Mouse (Mus musculus) right cerebral cortex, postnatal 10 days (tissue): ENCODE measurements around the gene Kpna6.

Source experiments
- DNase-seq, 2 experiments: peaks; one replicate each; pipeline ENCODE4 v3.0.0; 2021; ENCODE audit warnings: low spot score in 2 of 2

Gene Kpna6

DNA sequence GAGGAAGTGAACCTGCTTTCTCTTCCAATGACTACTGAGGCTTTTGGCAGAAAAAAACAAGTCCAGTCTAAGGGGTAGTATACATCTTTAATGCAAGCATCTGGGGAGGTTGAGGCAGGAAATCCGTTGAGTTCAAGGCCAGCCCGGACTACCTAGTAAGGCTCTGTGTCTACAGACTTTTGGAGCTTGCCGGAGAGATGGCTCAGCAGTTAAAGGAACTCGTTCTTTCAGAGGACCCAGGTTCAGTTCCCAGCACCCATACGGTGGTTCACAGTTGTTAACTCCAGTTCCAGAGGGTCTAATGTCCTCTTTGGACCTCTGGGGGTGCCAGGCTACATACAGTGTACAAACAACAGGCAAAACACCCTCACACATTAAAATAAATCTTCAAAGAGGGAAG, 54.5 kb downstream of the Kpna6 start:
- no peak for DNase-seq

- DNase-seq: no peak
These were observed 55.4 kb downstream of the Kpna6 start for GRCm38 (mm10) chr4:129617121-129617641.

- no peak for DNase-seq
These were observed 55.9 kb downstream of the Kpna6 start for GRCm38 (mm10) chr4:129616631-129617030.

DNA sequence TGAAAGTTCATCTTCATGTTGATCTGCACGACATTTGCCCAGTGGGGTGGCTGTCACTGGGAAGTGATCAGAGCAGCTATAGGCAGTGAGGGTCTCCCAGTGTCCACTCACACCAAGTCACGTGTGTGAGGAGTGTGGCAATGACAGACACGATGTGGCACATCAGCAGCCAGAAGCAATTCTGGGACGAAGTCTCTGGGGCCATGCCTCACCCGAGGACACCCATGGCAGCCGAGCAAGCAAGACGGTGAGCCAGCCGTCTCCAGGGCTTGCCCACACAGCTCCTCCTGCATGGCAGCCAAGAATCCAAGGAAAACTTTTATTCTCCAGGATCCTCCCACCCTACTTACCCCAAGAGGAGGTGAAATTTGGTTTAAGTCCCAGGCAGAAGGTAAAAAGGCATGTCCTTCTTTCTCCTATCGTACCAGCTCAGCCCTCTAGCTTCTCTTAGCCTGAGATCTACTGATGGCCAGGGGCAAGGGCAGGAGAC, 56.7 kb downstream of the Kpna6 start:
- DNase-seq: no peak

DNA sequence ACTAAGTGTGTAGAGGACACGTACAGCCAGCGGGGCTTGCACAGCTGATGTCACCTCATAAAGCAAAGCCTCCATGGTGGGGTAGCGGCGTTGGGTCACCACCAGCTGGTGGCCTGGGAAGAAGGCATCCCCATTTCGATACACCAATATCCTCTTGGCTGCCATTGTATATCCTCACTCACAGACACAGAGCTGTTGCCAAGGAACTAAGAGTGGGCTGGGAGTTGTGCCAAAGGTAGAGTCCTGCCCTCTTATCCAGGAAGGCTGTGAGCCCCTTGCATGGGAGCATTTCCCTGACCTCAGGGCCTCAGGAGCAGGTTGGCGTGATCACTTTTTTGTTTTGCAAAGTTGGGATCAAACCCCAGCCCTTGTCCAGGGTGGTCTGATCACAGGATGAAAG, 58.5 kb downstream of the Kpna6 start, which contains the start of gene Dcdc2b:
TSS of gene Dcdc2b (minus strand) at position 165 of the 400 bp plus-strand sequence.
- DNase-seq: peak in 1 of 2 experiments; percentile 46

GRCm38 (mm10) chr4:129610472-129610871, 62.1 kb downstream of the Kpna6 start:
- DNase-seq: no peak

DNA sequence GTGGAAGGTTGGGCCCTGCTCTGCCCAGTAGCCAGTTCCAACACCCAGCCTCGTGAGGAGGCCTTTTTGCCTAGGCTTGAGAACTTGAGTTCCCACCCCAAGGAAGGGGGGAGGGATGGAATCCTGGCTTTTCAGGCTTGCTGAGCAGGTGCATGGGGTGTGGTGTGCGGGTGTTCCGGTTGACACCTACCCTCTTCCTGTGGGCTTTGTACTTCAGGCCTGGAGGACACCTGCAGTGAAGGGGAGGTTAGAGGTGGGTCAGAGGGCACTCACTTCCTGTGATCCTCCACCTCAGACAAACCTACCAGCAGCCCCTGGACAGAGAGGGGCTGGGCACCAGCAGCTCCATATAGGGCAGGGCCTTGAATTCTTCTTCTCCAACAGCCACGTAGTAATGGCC, 62.5 kb downstream of the Kpna6 start:
- DNase-seq: no peak

GRCm38 (mm10) chr4:129609139-129609631, 63.4 kb downstream of the Kpna6 start:
- DNase-seq: peak in 1 of 2 experiments; percentile 31

- peak; percentile 90 to 91 for DNase-seq
These were observed 64.0 kb downstream of the Kpna6 start for GRCm38 (mm10) chr4:129608426-129609025.

DNA sequence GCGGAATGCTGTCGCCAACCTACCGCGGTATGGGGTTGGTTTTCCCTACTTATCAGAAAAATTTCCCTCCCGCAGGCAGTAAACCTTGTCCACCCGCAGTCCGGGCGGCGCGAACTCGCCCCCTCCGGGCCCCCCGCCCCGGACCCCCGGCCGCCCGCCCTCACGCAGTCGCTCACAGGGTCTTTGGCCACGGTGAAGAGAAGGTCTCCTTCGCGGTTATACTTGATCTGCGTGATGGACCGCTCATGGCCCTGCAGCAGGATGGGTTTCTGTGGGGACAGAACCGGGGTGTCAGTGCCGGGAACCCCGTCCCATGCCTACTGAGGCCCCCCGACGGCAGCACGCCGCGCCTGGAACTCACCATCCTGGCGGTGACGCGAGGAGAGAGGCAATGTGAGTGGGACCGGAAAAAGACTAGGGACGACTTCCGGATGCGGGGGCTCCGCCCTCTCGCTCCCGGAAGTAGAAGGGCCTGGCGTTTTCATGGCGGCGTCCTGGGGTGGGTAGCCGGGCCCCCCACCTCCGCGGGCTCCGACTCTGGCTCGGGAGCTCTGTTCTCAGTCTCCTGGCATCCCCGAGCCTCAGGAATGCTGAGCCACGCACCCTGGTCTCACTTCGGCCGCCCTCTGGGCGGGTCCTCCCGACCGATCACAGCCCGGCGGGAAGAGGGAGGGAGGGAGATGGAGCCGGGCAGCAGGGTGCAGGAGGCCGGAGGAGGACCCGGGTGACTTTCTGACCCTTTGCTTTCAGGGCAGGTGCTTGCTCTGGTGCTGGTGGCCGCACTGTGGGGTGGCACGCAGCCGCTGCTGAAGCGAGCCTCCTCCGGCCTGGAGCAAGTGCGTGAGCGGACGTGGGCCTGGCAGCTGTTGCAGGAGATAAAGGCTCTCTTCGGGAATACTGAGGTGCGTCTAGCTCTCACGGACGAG, 72.1 kb downstream of the Kpna6 start, which contains the start of the genes Eif3i and Tmem234:
TSS of gene Eif3i (minus strand) at position 416 of the 926 bp plus-strand sequence.
TSS of gene Tmem234 (plus strand) at position 436 of the 926 bp plus-strand sequence.
- DNase-seq: peak; percentile 90 to 92
